Mouse (Mus musculus): Measurements from ENCODE around the gene Tbc1d23.
"Not testable (repeated sequence)": the region's sequence is repeated elsewhere in the genome, so short reads cannot be mapped to it uniquely, and the experiment has no call there.

The Tbc1d23 gene

GRCm38 (mm10) chr16:57211037-57211436 lies 20.3 kb downstream of the Tbc1d23 start:
- DNase-seq, result no peak

DNA sequence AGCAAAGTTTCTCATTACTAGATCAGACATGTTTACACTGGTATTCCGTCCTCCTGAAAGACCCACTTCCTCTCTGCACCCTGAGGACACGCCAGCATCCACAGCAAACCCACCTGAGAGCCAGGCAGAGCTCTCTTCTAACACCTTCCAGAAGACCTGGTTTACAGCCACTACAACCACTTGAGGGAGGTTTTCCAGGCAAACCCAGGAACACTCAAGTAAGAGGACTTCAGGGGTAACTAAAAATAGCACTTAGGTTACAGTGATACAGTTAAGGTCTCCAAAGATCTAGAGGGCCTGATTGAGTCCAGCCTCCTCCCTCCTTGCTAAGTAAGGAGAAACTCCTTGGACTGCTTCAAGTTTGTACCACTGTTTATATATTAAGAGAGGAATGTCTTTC lies 23.0 kb downstream of the Tbc1d23 start:
- DNase-seq, result no peak

DNA sequence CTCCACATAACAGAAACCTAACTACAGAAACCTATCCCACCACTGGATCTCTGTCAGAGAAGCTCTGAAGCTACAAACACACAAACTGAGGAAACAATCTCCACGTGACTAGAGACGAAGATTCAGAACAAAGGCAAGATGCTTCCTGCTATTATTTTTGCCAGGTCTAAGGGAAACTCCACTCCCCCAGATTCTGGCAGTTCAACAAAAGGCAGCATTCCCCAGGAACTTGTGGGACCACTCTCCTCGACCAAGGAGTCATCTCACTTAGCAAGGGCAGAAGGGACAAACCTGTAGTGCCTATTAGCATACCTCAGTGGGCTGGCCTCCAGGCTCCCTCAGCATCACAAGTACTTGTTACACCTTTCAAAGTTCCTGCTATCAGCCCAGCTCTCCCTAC lies 34.0 kb downstream of the Tbc1d23 start:
- no peak for DNase-seq

DNA sequence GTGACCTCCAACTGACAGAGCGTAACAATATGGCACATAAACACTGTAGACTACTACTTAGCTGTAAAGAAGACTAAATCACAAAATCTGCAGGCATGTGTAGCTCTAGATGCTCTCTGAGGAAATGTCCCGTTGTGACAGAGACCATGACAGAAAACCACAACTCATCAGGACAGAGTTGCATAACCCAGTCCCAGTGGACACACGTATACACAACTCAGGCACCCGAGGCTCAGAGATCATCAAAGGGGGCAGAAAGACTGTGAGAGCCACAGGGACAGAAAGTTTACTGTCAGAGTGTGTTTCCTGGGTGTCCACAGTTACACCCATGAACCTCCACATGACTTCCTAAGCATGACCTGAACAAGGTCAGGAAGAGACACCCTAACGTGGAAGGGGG lies 34.7 kb downstream of the Tbc1d23 start:
- no peak for DNase-seq

GRCm38 (mm10) chr16:57191214-57191613 lies 40.1 kb downstream of the Tbc1d23 start:
- DNase-seq, result no peak

DNA sequence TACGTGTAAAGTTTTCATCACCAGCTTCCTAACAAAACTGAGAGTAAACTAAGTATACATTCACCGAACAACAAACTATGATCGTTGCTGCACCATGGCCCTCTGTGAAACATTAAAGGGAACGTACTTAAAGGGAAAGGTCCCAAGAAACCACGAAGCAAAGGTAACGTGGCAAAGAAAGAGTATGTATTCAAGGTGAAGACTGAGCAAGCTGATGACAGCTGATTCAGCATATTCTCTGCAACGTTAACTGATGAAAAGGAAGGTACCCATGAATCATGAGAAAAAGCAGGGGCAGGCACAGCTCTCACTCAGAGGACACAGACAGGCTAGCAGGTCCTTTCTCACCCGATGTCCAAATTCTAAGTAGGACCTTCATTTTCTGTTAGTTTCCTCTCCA lies 40.9 kb downstream of the Tbc1d23 start:
- DNase-seq, result no peak

DNA sequence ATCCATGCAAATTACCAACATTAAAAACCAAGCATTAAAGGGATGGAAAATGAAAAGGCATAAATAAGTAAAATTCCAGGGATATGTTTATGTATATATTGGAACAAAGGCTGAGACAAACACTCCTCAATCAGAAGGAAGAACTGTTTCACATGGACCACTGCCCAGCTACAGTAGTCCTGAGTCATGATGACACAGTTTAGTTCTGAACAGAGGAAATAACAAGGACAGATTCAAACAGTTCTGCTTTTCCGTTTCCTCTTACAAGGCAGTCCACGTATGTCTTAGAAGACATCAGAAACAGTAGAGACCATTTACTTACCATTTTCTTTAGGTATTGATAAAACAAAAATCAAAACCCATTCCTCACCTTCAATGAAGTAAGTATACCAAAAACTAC lies 41.8 kb downstream of the Tbc1d23 start:
- DNase-seq, result no peak

DNA sequence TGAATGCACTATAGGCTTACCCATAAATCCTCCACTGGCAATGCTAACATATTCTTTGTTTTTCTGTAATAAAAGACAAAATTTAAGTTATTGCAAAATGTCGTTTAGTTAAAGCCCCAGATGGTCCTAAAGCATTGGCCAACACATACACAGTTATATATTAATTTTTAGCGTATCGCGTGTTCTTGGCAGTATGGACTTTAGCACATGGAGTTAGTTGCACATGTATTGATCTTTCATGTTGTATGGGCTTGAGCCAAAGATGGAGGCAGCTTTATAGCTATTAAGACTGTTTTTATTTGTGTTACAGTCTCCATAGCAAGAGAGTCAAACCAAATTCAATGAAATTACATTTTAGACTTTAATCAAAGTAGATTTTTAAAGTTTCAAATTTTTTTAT lies 44.7 kb downstream of the Tbc1d23 start:
- DNase-seq, result no peak

GRCm38 (mm10) chr16:57182037-57182436 lies 49.3 kb downstream of the Tbc1d23 start:
- no peak for DNase-seq

DNA sequence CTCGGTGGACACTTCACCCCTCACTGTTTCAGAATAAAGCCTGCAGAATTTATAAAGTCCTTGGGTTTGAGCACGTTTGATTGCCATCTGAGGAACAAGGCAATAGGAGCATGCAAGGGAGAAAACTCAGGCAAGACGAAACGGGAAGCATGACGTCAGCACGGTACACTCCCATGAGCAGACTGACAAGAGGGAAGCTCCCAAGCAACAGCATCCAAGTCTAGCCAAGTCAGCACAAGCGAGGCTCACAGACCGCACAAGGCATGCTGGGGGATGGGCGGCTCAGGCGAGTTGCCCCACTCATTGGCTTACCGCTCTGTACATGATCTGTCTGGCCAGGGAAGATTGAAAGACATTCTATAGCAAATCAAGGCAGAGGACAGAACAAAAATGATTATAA lies 50.1 kb downstream of the Tbc1d23 start:
- peak; percentile 42 for DNase-seq

- no peak for DNase-seq
These were observed 53.6 kb downstream of the Tbc1d23 start for GRCm38 (mm10) chr16:57177664-57178063.

DNA sequence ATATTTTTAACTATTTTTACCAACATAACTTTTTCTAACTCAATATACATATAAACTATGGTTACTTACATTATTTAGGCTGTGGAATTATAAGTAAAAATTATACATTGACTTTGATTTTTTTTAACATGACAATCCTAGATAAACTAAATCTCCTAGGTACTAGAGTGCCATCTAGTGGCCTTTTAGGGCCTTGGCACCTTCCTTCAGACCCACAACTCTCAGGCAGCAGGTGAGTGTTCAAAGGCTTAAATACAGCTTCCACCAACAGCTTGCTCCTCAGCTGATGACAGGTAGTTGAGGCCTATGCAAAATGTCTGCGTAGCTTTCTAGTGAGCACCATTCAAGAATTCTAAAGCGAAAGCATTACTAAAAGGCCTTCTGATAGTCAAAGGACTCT lies 54.0 kb downstream of the Tbc1d23 start:
- DNase-seq, result no peak

DNA sequence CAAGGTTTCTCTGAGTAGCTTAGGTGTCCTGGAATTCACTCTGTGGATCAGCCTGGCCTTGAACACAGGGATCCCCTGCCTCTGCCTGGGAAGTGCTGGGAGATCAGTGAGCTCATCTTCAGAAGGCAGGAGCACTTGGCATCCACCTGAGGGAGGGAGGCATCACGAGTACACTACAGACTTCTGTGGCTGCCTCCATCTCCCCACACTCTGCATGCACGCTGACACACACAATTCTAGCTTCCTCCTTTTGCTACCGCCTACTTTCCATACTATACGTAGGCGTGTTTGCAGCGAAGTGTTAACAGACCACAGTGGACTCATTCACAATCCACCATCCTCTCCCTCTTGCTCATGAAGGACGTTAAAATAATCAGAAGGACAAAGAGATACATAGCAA lies 55.0 kb downstream of the Tbc1d23 start:
- peak; percentile 32 for DNase-seq

GRCm38 (mm10) chr16:57175751-57176150 lies 55.6 kb downstream of the Tbc1d23 start:
- DNase-seq, result no peak

- not testable (repeated sequence) for DNase-seq
These were observed 56.8 kb downstream of the Tbc1d23 start for GRCm38 (mm10) chr16:57174480-57174879.

DNA sequence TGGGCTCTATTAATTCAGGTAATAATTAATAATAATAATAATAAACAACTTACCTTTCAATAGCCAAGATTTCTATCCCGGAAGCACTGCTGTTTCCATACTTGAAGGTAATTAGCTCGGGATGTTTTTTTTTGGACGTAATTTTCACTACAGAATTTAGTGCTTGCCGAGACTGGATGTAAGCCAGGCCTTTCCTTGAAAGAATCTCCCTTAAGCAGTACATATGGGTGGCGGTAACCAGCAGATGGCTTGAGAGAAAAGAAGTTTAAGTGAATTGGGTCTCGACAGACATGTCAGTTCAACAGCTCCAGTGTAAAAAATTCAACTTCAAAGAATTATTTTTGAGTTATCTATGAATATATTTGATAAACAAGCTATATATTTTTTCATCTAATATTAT lies 59.7 kb downstream of the Tbc1d23 start:
- no peak for DNase-seq

DNA sequence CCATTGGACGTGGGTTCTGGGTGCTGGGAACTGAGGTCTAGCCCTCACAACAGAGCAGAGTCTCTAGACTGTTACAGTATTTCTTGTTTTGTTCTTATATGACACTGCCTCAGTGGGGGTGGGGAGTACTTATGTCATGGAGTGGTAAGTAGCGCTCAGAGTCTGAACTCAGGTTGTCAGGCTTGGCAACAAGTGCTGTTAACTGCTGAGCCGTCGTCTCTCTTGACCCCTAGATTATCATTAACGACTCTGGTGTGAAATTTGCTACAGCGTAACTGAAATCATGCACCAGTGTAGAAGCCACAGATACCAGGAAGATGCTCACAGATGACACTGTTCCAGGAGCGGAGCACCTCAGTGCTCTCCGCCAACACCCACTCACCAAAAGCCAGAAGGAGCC lies 60.1 kb downstream of the Tbc1d23 start:
- DNase-seq, result no peak

DNA sequence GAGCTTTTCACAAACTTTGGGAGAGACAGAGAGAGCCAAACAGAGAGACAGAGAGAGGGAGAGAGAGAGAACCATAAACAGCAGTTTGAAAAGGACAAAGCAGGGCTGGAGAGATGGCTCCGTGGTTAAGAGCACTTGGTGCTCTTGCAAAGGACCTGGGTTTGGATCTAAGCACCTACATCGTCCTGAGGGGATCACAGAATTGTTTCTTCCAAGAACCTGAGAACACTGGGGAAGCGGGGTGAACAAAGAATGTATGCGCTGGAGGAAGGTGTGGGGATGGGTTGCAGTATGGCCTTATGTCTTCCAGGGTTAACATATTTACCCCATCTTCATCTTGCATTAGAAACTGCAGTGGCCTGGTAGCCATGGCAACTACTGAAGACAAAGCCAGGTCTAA lies 63.1 kb downstream of the Tbc1d23 start:
- no peak for DNase-seq

GRCm38 (mm10) chr16:57167514-57167912 lies 63.8 kb downstream of the Tbc1d23 start:
- no peak for DNase-seq

- peak; percentile 94 for DNase-seq
These were observed 64.4 kb downstream of the Tbc1d23 start, which contains the start of gene Nit2 for GRCm38 (mm10) chr16:57166611-57167513. Nit2 (minus strand) TSS chr16:57167341.

- DNase-seq, result no peak
These were observed 65.2 kb downstream of the Tbc1d23 start for GRCm38 (mm10) chr16:57166086-57166485.

- no peak for DNase-seq
These were observed 66.1 kb downstream of the Tbc1d23 start for GRCm38 (mm10) chr16:57165157-57165556.

DNA sequence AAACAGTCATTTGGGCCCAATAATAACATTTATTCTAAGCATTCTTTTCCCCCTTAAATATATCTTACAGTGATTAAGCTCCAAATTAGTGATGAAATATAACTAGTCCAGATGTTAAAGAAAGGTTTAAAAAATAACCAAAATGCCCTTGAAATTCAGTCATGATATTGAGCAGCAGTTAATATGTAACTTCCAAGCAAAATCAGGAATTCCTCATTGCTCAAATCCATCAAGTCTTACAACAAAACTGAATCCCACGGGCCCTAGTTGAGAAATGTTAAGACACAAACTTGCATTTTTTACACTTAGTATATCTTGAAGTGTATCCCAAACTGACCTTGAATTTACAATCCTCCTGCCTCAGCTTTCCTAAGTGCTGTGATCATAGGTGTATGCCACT lies 67.6 kb downstream of the Tbc1d23 start:
- DNase-seq, result no peak

DNA sequence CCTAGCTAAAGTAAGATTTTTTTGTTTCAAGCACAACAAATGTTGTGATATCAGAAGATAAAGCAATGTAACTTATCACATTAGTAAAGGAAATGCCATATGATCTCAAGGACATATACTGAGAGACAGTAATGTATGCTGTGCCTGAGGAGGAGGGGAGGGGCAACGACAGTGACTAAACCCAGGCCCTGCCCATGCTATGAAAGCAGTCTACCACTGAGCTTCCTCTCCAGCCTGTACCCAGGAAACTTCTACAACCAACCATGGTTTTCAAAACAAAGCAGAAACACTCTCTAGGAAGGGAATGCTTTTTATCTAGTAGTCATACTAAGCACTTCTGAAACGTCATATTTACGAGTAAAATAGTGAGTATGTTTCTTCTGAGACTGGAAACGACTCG lies 68.5 kb downstream of the Tbc1d23 start:
- DNase-seq, result no peak

- DNase-seq, result no peak
These were observed 71.5 kb downstream of the Tbc1d23 start for GRCm38 (mm10) chr16:57159835-57160234.

All from right cerebral cortex, postnatal 14 days (tissue).